In the genomic region with DNA sequence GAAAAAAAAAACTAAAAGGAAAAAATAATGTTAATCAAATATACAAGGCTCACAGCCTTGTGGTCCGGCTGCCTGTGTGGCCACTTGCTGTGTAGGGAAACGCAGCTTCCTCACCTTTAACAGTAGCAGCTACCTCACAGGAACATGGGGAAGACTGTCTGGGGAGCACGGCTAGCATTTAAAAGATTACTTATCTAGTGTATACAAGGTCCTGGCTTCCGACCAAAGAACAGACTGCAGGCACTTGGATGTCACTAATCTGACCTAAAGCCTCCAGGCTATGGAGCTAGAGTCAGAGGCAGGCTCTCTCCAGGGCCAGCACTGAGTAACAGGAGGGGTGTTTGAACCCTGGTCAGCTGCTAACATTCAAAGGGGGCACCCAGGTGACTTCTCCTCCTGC, we compare ENCODE assay signal across 25 mouse cellular contexts. TPM values are rescaled to one million over a fixed set of nuclear protein-coding genes. Genes with fewer than 3 reads are reported as not detected.
DNase-seq lines count a peak whose midpoint lies in the region; ATAC-seq and TF ChIP-seq lines count a peak whose summit lies in the region.
"Had no signal": no experiment of that assay in that cellular context is flagged by ENCODE, and none has a peak within 500 bp of the region (broad histone marks: within the 10 kb centered on the region; RNA-seq: fewer than 3 reads in every experiment).

No protein-coding gene starts in this region.

- no peak overlapping the region for H3K27ac ChIP-seq in lung, embryonic 14.5 days (ENCODE audit: low read depth)
- H3K27ac ChIP-seq in lung, postnatal 0 days (ENCODE audit: low read length): no peak overlapping the region
- H3K27ac ChIP-seq: embryonic facial prominence, embryonic 10.5 days; heart, embryonic 15.5 days; hindbrain, embryonic 15.5 days; limb, embryonic 13.5 days; liver, embryonic 12.5 days; midbrain, embryonic 13.5 days; neural tube, embryonic 12.5 days had no signal

- no peak for TF ChIP-seq EP300 in lung, postnatal 0 days (IDR thresholded peaks at IDR 0.05)

- H3K27me3 ChIP-seq in lung, embryonic 14.5 days (ENCODE audit: insufficient read depth, low read length): no peaks in the 10 kb centered on the region
- no peaks in the 10 kb centered on the region for H3K27me3 ChIP-seq in lung, postnatal 0 days (replicated peaks; ENCODE audit: insufficient read depth, low read length)
- H3K27me3 ChIP-seq: heart, embryonic 15.5 days; hindbrain, embryonic 15.5 days; limb, embryonic 13.5 days; liver, embryonic 12.5 days; midbrain, embryonic 13.5 days; neural tube, embryonic 12.5 days had no signal

- no peak for TF ChIP-seq CTCF in lung, embryonic 14.5 days (IDR thresholded peaks at IDR 0.05; ENCODE audit: low read depth)
- TF ChIP-seq CTCF in lung, postnatal 0 days (IDR thresholded peaks at IDR 0.05): no peak

- H3K36me3 ChIP-seq in lung, embryonic 14.5 days (ENCODE audit: insufficient read depth): no peaks in the 10 kb centered on the region
- H3K36me3 ChIP-seq in lung, postnatal 0 days (ENCODE audit: insufficient read depth, low read length): no peaks in the 10 kb centered on the region
- H3K36me3 ChIP-seq: embryonic facial prominence, embryonic 10.5 days; heart, embryonic 15.5 days; hindbrain, embryonic 15.5 days; limb, embryonic 13.5 days; liver, embryonic 12.5 days; midbrain, embryonic 13.5 days; neural tube, embryonic 12.5 days had no signal

- no peak for ATAC-seq in lung, embryonic 14.5 days (ENCODE audit: insufficient read depth)
- no peak for ATAC-seq in lung, postnatal 0 days
- ATAC-seq: forebrain, postnatal 0 days; intestine, embryonic 16.5 days; liver, embryonic 12.5 days; midbrain, embryonic 13.5 days had no signal

- no peak overlapping the region for H3K4me2 ChIP-seq in lung, embryonic 14.5 days
- no peak overlapping the region for H3K4me2 ChIP-seq in lung, postnatal 0 days (replicated peaks; ENCODE audit: low read depth, low read length)
- H3K4me2 ChIP-seq: heart, embryonic 15.5 days; hindbrain, embryonic 15.5 days; limb, embryonic 13.5 days; liver, embryonic 12.5 days; midbrain, embryonic 13.5 days; neural tube, embryonic 12.5 days had no signal

- no peaks in the 10 kb centered on the region for H3K4me1 ChIP-seq in lung, embryonic 14.5 days (ENCODE audit: insufficient read depth)
- H3K4me1 ChIP-seq in lung, postnatal 0 days (ENCODE audit: insufficient read depth, low read depth, low read length): no peaks in the 10 kb centered on the region
- H3K4me1 ChIP-seq: hindbrain, embryonic 15.5 days; limb, embryonic 13.5 days; midbrain, embryonic 13.5 days; neural tube, embryonic 12.5 days had no signal

- peak; percentile 45 for DNase-seq in lung, embryonic 14.5 days
- no peak for DNase-seq in lung, postnatal 0 days (ENCODE audit: low spot score)
- DNase-seq in thymus, postnatal 25 days: peak; percentile 46
- no peak for DNase-seq in thymus, postnatal 14 days
- peak; percentile 47 for DNase-seq in induced T-regulatory cell, adult 2 months (ENCODE audit: low read depth)
- DNase-seq in naive thymus-derived CD4-positive, alpha-beta T cell, adult 2 months (ENCODE audit: low read depth): peak; percentile 39
- no peak for DNase-seq in frontal cortex, adult 2 months (ENCODE audit: extremely low spot score in 1 of 2, low spot score in 1 of 2)
- DNase-seq: adrenal gland, postnatal 25 days; cerebellum, adult 11 months; cerebellum, adult 9-11 months; forebrain, postnatal 0 days; kidney, adult 9 months; kidney, postnatal 36 days; layer of hippocampus, postnatal 36 days; lung, adult 2 months; lung, postnatal 4 days; right cerebral cortex, postnatal 25 days had no signal

- H3K9me3 ChIP-seq in lung, embryonic 14.5 days (ENCODE audit: low read depth, low read length): no peaks in the 10 kb centered on the region
- no peaks in the 10 kb centered on the region for H3K9me3 ChIP-seq in lung, postnatal 0 days (ENCODE audit: low read length)
- H3K9me3 ChIP-seq: embryonic facial prominence, embryonic 10.5 days; heart, embryonic 15.5 days; hindbrain, embryonic 15.5 days; midbrain, embryonic 13.5 days; neural tube, embryonic 12.5 days had no signal

- WGBS in lung, embryonic 14.5 days: 36% methylated on average over 4 of the region's 4 CpGs
- 23% methylated on average over 4 of the region's 4 CpGs for WGBS in lung, postnatal 0 days

- H3K9ac ChIP-seq in lung, embryonic 14.5 days: no peak overlapping the region
- H3K9ac ChIP-seq in lung, postnatal 0 days (replicated peaks; ENCODE audit: low read depth): no peak overlapping the region
- H3K9ac ChIP-seq: forebrain, postnatal 0 days; heart, embryonic 15.5 days; hindbrain, embryonic 15.5 days; limb, embryonic 13.5 days; liver, embryonic 12.5 days; midbrain, embryonic 13.5 days; neural tube, embryonic 12.5 days had no signal

- no peak overlapping the region for H3K4me3 ChIP-seq in lung, embryonic 14.5 days (ENCODE audit: low read depth, low read length)
- no peak overlapping the region for H3K4me3 ChIP-seq in lung, postnatal 0 days (ENCODE audit: low read depth, low read length)
- H3K4me3 ChIP-seq: embryonic facial prominence, embryonic 10.5 days; heart, embryonic 15.5 days; hindbrain, embryonic 15.5 days; limb, embryonic 13.5 days; liver, embryonic 12.5 days; midbrain, embryonic 13.5 days; neural tube, embryonic 12.5 days had no signal

RNA-seq across cellular contexts. Expression of gene Sdhb, which starts 15.0 kb away (rescaled TPM):
- polyA plus RNA-seq in lung, embryonic 14.5 days (2014; fragmentation: Nextera tagmentation; extraction: Ambion mirVana): 382 and 392 TPM in 2 replicates
- 251 and 275 TPM in 2 replicates for polyA plus RNA-seq in lung, postnatal 0 days (2015; fragmentation: Nextera tagmentation; extraction: Ambion mirVana)
- polyA plus RNA-seq in frontal cortex, adult 2 months (2012; rRNA removed): 282 and 283 TPM in 2 replicates

RNA-seq across cellular contexts. Expression of gene Padi2, which starts 39.9 kb away (rescaled TPM):
- 1.1 and 1.8 TPM in 2 replicates for polyA plus RNA-seq in lung, embryonic 14.5 days (2014; fragmentation: Nextera tagmentation; extraction: Ambion mirVana)
- polyA plus RNA-seq in lung, postnatal 0 days (2015; fragmentation: Nextera tagmentation; extraction: Ambion mirVana): 0.63 and 0.94 TPM in 2 replicates
- polyA plus RNA-seq in frontal cortex, adult 2 months (2012; rRNA removed): 12.2 and 13.0 TPM in 2 replicates

RNA-seq across cellular contexts. Expression of gene Atp13a2, which starts 40.6 kb away (rescaled TPM):
- 34.0 and 37.2 TPM in 2 replicates for polyA plus RNA-seq in lung, embryonic 14.5 days (2014; fragmentation: Nextera tagmentation; extraction: Ambion mirVana)
- 34.2 and 34.4 TPM in 2 replicates for polyA plus RNA-seq in lung, postnatal 0 days (2015; fragmentation: Nextera tagmentation; extraction: Ambion mirVana)
- 176 and 177 TPM in 2 replicates for polyA plus RNA-seq in frontal cortex, adult 2 months (2012; rRNA removed)

Comparison
In these comparisons a context has a peak if more than half of its experiments do, and no peak if none do; other contexts are left out.
1. DNase-seq: peak in lung, embryonic 14.5 days (single experiment), thymus, postnatal 25 days (single experiment), induced T-regulatory cell, adult 2 months (single experiment) and naive thymus-derived CD4-positive, alpha-beta T cell, adult 2 months (single experiment); none in lung, postnatal 0 days (single experiment), thymus, postnatal 14 days (single experiment) and frontal cortex, adult 2 months (0 of 2).